Mouse (Mus musculus) limb, embryonic 15.5 days (tissue): ENCODE results near the gene Uox. TPM values are rescaled to one million over a fixed set of nuclear protein-coding genes. Genes with fewer than 3 reads are reported as not detected.

Source experiments
- ATAC-seq: fragments of 200-750 bp; cut with Nextera tagmentation; 2 replicates; pipeline ENCODE4 v1.8.0; 2017; ENCODE audit warnings: low read depth, moderate TSS enrichment; ENCODE audit not compliant: insufficient number of reproducible peaks, low FRiP score, low TSS enrichment
- H3K27ac ChIP-seq: fragments of 300-500 bp; sonication (generic); 2 replicates; pipeline ENCODE4 v1.5.1; 2015; ENCODE audit warnings: moderate library complexity, mild to moderate bottlenecking, inconsistent platforms
- H3K27me3 ChIP-seq: fragments of 300-500 bp; sonication (generic); 2 replicates; pipeline ENCODE4 v1.6.1; 2015; ENCODE audit warnings: inconsistent platforms
- H3K36me3 ChIP-seq: fragments of 300-500 bp; sonication (generic); 2 replicates; pipeline ENCODE4 v1.6.1; 2015; ENCODE audit warnings: inconsistent platforms
- H3K4me1 ChIP-seq: fragments of 300-500 bp; sonication (generic); 2 replicates; pipeline ENCODE4 v1.6.1; 2015; ENCODE audit warnings: inconsistent platforms
- H3K4me2 ChIP-seq: fragments of 300-500 bp; sonication (generic); 2 replicates; pipeline ENCODE4 v1.6.1; 2015; ENCODE audit warnings: mild to moderate bottlenecking, inconsistent platforms
- H3K4me3 ChIP-seq: fragments of 300-500 bp; sonication (generic); 2 replicates; pipeline ENCODE4 v1.5.1; 2015; ENCODE audit warnings: mild to moderate bottlenecking, inconsistent platforms
- H3K9ac ChIP-seq: fragments of 300-500 bp; sonication (generic); 2 replicates; pipeline ENCODE4 v1.6.1; 2015; ENCODE audit warnings: inconsistent platforms
- H3K9me3 ChIP-seq: fragments of 300-500 bp; sonication (generic); 2 replicates; pipeline ENCODE4 v1.6.1; 2016; ENCODE audit warnings: inconsistent platforms
- WGBS: fragments of 180-500 bp; shearing (Covaris S2); methylation state at CpG from one replicate; pipeline ENCODE4 v1.1.7; 2015; 5-methylcytosine and 5-hydroxymethylcytosine counted together
- polyA plus RNA-seq: library from polyadenylated mRNA; unstranded; fragments of >200 nt; fragmentation: Nextera tagmentation; extraction: Ambion mirVana; gene quantifications from 2 replicates; pipeline ENCODE4 v1.2.1, GENCODE M21; 2015

Uox gene
- polyA plus RNA-seq, 1 experiment from 2014 or later, result 1.2 TPM

- H3K36me3 ChIP-seq, result no peaks in the 10 kb centered on the region
- WGBS, result 42% methylated on average over 14 of the region's 14 CpGs
- ATAC-seq, result no peak
- H3K27ac ChIP-seq, result no peak overlapping the region
- H3K9me3 ChIP-seq, result no peaks in the 10 kb centered on the region
- H3K4me1 ChIP-seq, result no peaks in the 10 kb centered on the region
- no peak overlapping the region for H3K4me2 ChIP-seq
- no peak overlapping the region for H3K9ac ChIP-seq
- no peak overlapping the region for H3K4me3 ChIP-seq
- no peaks in the 10 kb centered on the region for H3K27me3 ChIP-seq
Measured at GRCm38 (mm10) chr3:146564268-146565064, 5.8 kb upstream of the Uox start.

- Histone ChIP-seq H3K27ac (no peak overlapping the region), H3K4me2 (no peak overlapping the region), H3K4me1 (no peaks in the 10 kb centered on the region), H3K9me3 (no peaks in the 10 kb centered on the region), H3K4me3 (no peak overlapping the region), H3K9ac (no peak overlapping the region), H3K27me3 (no peaks in the 10 kb centered on the region), H3K36me3 (no peaks in the 10 kb centered on the region)
- no peak for ATAC-seq
- 95% methylated on average over 1 of the region's 1 CpGs for WGBS
Measured at GRCm38 (mm10) chr3:146565065-146565411, 5.2 kb upstream of the Uox start.

- Histone ChIP-seq H3K9ac (no peak overlapping the region), H3K4me3 (no peak overlapping the region), H3K9me3 (no peaks in the 10 kb centered on the region), H3K27ac (no peak overlapping the region), H3K4me2 (no peak overlapping the region), H3K36me3 (no peaks in the 10 kb centered on the region), H3K4me1 (no peaks in the 10 kb centered on the region), H3K27me3 (no peaks in the 10 kb centered on the region)
- no peak for ATAC-seq
- 55% methylated on average over 7 of the region's 7 CpGs for WGBS
Measured at GRCm38 (mm10) chr3:146567366-146567765, 2.9 kb upstream of the Uox start.

- H3K4me2 ChIP-seq, result no peak overlapping the region
- H3K4me1 ChIP-seq, result no peaks in the 10 kb centered on the region
- H3K27ac ChIP-seq, result no peak overlapping the region
- H3K9me3 ChIP-seq, result no peaks in the 10 kb centered on the region
- no peaks in the 10 kb centered on the region for H3K27me3 ChIP-seq
- no peak overlapping the region for H3K9ac ChIP-seq
- no peak overlapping the region for H3K4me3 ChIP-seq
- no peak for ATAC-seq
- H3K36me3 ChIP-seq, result no peaks in the 10 kb centered on the region
- 52% methylated on average over 9 of the region's 9 CpGs for WGBS
Measured at GRCm38 (mm10) chr3:146567884-146568530, 2.2 kb upstream of the Uox start.

- Histone ChIP-seq H3K9me3 (no peaks in the 10 kb centered on the region), H3K36me3 (no peaks in the 10 kb centered on the region), H3K27me3 (no peaks in the 10 kb centered on the region), H3K27ac (no peak overlapping the region), H3K9ac (no peak overlapping the region), H3K4me3 (no peak overlapping the region), H3K4me1 (no peaks in the 10 kb centered on the region), H3K4me2 (no peak overlapping the region)
- ATAC-seq, result no peak
- WGBS, result 95% methylated on average over 3 of the region's 3 CpGs
Measured at GRCm38 (mm10) chr3:146569594-146569993, 632 bp upstream of the Uox start.

GRCm38 (mm10) chr3:146570939-146571338 is 713 bp downstream of the Uox start:
- 87% methylated on average over 6 of the region's 6 CpGs for WGBS
- Histone ChIP-seq H3K27me3 (no peaks in the 10 kb centered on the region), H3K27ac (no peak overlapping the region), H3K9ac (no peak overlapping the region), H3K9me3 (no peaks in the 10 kb centered on the region), H3K4me2 (no peak overlapping the region), H3K4me1 (no peaks in the 10 kb centered on the region), H3K36me3 (no peaks in the 10 kb centered on the region), H3K4me3 (no peak overlapping the region)
- ATAC-seq, result no peak

GRCm38 (mm10) chr3:146571341-146571740 is 1.1 kb downstream of the Uox start:
- WGBS, result 63% methylated on average over 1 of the region's 1 CpGs
- ATAC-seq, result no peak

GRCm38 (mm10) chr3:146577591-146577990 is 7.4 kb downstream of the Uox start:
- Histone ChIP-seq H3K27me3 (no peaks in the 10 kb centered on the region), H3K27ac (no peak overlapping the region), H3K9me3 (no peaks in the 10 kb centered on the region), H3K9ac (no peak overlapping the region), H3K4me1 (no peaks in the 10 kb centered on the region), H3K4me3 (no peak overlapping the region), H3K4me2 (no peak overlapping the region), H3K36me3 (no peaks in the 10 kb centered on the region)
- 67% methylated on average over 2 of the region's 2 CpGs for WGBS
- no peak for ATAC-seq

More at GRCm38 (mm10) chr3:146571341-146571740, 1.1 kb downstream of the Uox start:
- Histone ChIP-seq H3K9ac (no peak overlapping the region), H3K36me3 (no peaks in the 10 kb centered on the region), H3K9me3 (no peaks in the 10 kb centered on the region), H3K4me1 (no peaks in the 10 kb centered on the region), H3K4me3 (no peak overlapping the region), H3K4me2 (no peak overlapping the region), H3K27ac (no peak overlapping the region), H3K27me3 (no peaks in the 10 kb centered on the region)

- Histone ChIP-seq H3K36me3 (no peaks in the 10 kb centered on the region), H3K4me3 (no peak overlapping the region), H3K9ac (no peak overlapping the region), H3K27me3 (no peaks in the 10 kb centered on the region), H3K9me3 (no peaks in the 10 kb centered on the region), H3K27ac (no peak overlapping the region), H3K4me2 (no peak overlapping the region), H3K4me1 (no peaks in the 10 kb centered on the region)
- 85% methylated on average over 3 of the region's 3 CpGs for WGBS
- no peak for ATAC-seq
Measured at GRCm38 (mm10) chr3:146580039-146580729, 10.0 kb downstream of the Uox start.

- Histone ChIP-seq H3K27ac (no peak overlapping the region), H3K27me3 (no peaks in the 10 kb centered on the region), H3K4me2 (no peak overlapping the region), H3K4me3 (no peak overlapping the region), H3K9ac (no peak overlapping the region), H3K9me3 (no peaks in the 10 kb centered on the region), H3K4me1 (no peaks in the 10 kb centered on the region), H3K36me3 (no peaks in the 10 kb centered on the region)
- 79% methylated on average over 4 of the region's 4 CpGs for WGBS
- no peak for ATAC-seq
Measured at GRCm38 (mm10) chr3:146583478-146583877, 13.3 kb downstream of the Uox start.

- WGBS, result 51% methylated on average over 5 of the region's 5 CpGs
- H3K4me1 ChIP-seq, result no peaks in the 10 kb centered on the region
- H3K4me2 ChIP-seq, result no peak overlapping the region
- H3K27ac ChIP-seq, result no peak overlapping the region
- no peaks in the 10 kb centered on the region for H3K27me3 ChIP-seq
- no peaks in the 10 kb centered on the region for H3K9me3 ChIP-seq
- no peak overlapping the region for H3K9ac ChIP-seq
- no peak overlapping the region for H3K4me3 ChIP-seq
- H3K36me3 ChIP-seq, result no peaks in the 10 kb centered on the region
- no peak for ATAC-seq
Measured at GRCm38 (mm10) chr3:146583908-146584307, 13.7 kb downstream of the Uox start.

GRCm38 (mm10) chr3:146586616-146587015 is 16.4 kb downstream of the Uox start:
- Histone ChIP-seq H3K4me3 (no peak overlapping the region), H3K9ac (no peak overlapping the region), H3K27me3 (no peaks in the 10 kb centered on the region), H3K4me1 (no peaks in the 10 kb centered on the region), H3K27ac (no peak overlapping the region), H3K36me3 (no peaks in the 10 kb centered on the region), H3K4me2 (no peak overlapping the region), H3K9me3 (no peaks in the 10 kb centered on the region)
- WGBS, result 95% methylated on average over 14 of the region's 14 CpGs
- no peak for ATAC-seq
